Mouse (Mus musculus): ENCODE data around the gene Wdr54. TPM values are rescaled to one million over a fixed set of nuclear protein-coding genes. Genes with fewer than 3 reads are reported as not detected.

Gene Wdr54
- polyA plus RNA-seq, 1 experiment from 2014 or later = 25.7 TPM

GRCm38 (mm10) chr6:83151721-83152120 lies 4.5 kb downstream of the Wdr54 start:
- 0 out of 2 replicates have a peak, but pooled peaks cover 7% of the 10 kb centered on the region for H3K4me1 ChIP-seq (ENCODE audit: control insufficient read depth, insufficient read depth, low read length)
- WGBS = 37% methylated on average over 8 of the region's 8 CpGs

GRCm38 (mm10) chr6:83147280-83147679 lies 8.9 kb downstream of the Wdr54 start:
- peaks cover 3% of the 10 kb centered on the region for H3K4me1 ChIP-seq (ENCODE audit: control insufficient read depth, insufficient read depth, low read length)
- WGBS = 54% methylated on average over 7 of the region's 7 CpGs
- no peaks in the 10 kb centered on the region for H3K9me3 ChIP-seq (ENCODE audit: control insufficient read depth, low read length)
- no peak overlapping the region for H3K4me2 ChIP-seq (ENCODE audit: low read depth, low read length)
- no peak overlapping the region for H3K27ac ChIP-seq (ENCODE audit: low read depth, low read length)
- no peak for ATAC-seq (ENCODE audit: low read depth)
- H3K27me3 ChIP-seq (ENCODE audit: control insufficient read depth, insufficient read depth, low read length) = no peaks in the 10 kb centered on the region
- no peak overlapping the region for H3K9ac ChIP-seq (replicated peaks; ENCODE audit: low read depth, low read length)
- H3K4me3 ChIP-seq (ENCODE audit: low read depth, low read length) = no peak overlapping the region
- H3K36me3 ChIP-seq (ENCODE audit: control insufficient read depth, insufficient read depth, low read length) = no peaks in the 10 kb centered on the region

More at GRCm38 (mm10) chr6:83151721-83152120, 4.5 kb downstream of the Wdr54 start:
- no peak overlapping the region for H3K27ac ChIP-seq (ENCODE audit: low read depth, low read length)
- H3K4me3 ChIP-seq (ENCODE audit: low read depth, low read length) = no peak overlapping the region
- H3K36me3 ChIP-seq (ENCODE audit: control insufficient read depth, insufficient read depth, low read length) = peaks cover 3% of the 10 kb centered on the region; the same call in 1 of the 2 replicates
- H3K9me3 ChIP-seq (ENCODE audit: control insufficient read depth, low read length) = no peaks in the 10 kb centered on the region
- no peak overlapping the region for H3K9ac ChIP-seq (replicated peaks; ENCODE audit: low read depth, low read length)
- H3K4me2 ChIP-seq (ENCODE audit: low read depth, low read length) = no peak overlapping the region
- no peak for ATAC-seq (ENCODE audit: low read depth)
- H3K27me3 ChIP-seq (ENCODE audit: control insufficient read depth, insufficient read depth, low read length) = no peaks in the 10 kb centered on the region

GRCm38 (mm10) chr6:83145805-83146204 lies 10.4 kb downstream of the Wdr54 start:
- no peaks in the 10 kb centered on the region for H3K27me3 ChIP-seq (ENCODE audit: control insufficient read depth, insufficient read depth, low read length)
- H3K27ac ChIP-seq (ENCODE audit: low read depth, low read length) = no peak overlapping the region
- ATAC-seq (ENCODE audit: low read depth) = no peak
- no peak overlapping the region for H3K4me3 ChIP-seq (ENCODE audit: low read depth, low read length)
- WGBS = 72% methylated on average over 9 of the region's 9 CpGs
- no peaks in the 10 kb centered on the region for H3K36me3 ChIP-seq (ENCODE audit: control insufficient read depth, insufficient read depth, low read length)
- no peak overlapping the region for H3K4me2 ChIP-seq (ENCODE audit: low read depth, low read length)
- H3K9ac ChIP-seq (replicated peaks; ENCODE audit: low read depth, low read length) = no peak overlapping the region
- H3K9me3 ChIP-seq (ENCODE audit: control insufficient read depth, low read length) = no peaks in the 10 kb centered on the region
- peaks cover 9% of the 10 kb centered on the region for H3K4me1 ChIP-seq (ENCODE audit: control insufficient read depth, insufficient read depth, low read length)

DNA sequence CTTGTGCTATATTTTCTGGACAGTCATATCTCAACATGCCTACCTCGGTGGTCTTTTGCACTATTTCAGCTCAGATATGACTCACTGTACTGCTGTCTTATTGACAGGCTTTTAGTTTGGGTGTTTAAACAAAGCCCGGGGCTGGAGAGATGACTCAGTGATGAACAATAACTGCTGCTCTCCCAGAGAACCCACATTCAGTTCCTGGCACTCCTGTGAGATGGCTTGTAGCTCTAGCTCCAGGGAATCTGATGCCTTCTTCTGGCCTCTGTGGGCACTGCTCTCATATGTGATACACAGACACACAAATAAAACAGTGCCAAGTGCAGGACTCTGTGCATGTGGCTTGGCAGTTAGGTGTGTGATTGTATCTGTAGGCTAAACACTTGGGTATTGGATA lies 11.0 kb downstream of the Wdr54 start:
- no peak for ATAC-seq (ENCODE audit: low read depth)
- WGBS = 78% methylated on average over 2 of the region's 2 CpGs
- H3K27me3 ChIP-seq (ENCODE audit: control insufficient read depth, insufficient read depth, low read length) = no peaks in the 10 kb centered on the region
- no peak overlapping the region for H3K4me3 ChIP-seq (ENCODE audit: low read depth, low read length)
- H3K9ac ChIP-seq (replicated peaks; ENCODE audit: low read depth, low read length) = no peak overlapping the region
- no peak overlapping the region for H3K4me2 ChIP-seq (ENCODE audit: low read depth, low read length)
- no peaks in the 10 kb centered on the region for H3K9me3 ChIP-seq (ENCODE audit: control insufficient read depth, low read length)
- H3K36me3 ChIP-seq (ENCODE audit: control insufficient read depth, insufficient read depth, low read length) = no peaks in the 10 kb centered on the region
- peaks cover 9% of the 10 kb centered on the region for H3K4me1 ChIP-seq (ENCODE audit: control insufficient read depth, insufficient read depth, low read length)
- no peak overlapping the region for H3K27ac ChIP-seq (ENCODE audit: low read depth, low read length)

- Histone ChIP-seq H3K9me3 (ENCODE audit: control insufficient read depth, low read length) (no peaks in the 10 kb centered on the region), H3K4me3 (ENCODE audit: low read depth, low read length) (no peak overlapping the region), H3K36me3 (ENCODE audit: control insufficient read depth, insufficient read depth, low read length) (no peaks in the 10 kb centered on the region), H3K9ac (replicated peaks; ENCODE audit: low read depth, low read length) (no peak overlapping the region), H3K27me3 (ENCODE audit: control insufficient read depth, insufficient read depth, low read length) (no peaks in the 10 kb centered on the region), H3K27ac (ENCODE audit: low read depth, low read length) (no peak overlapping the region), H3K4me2 (ENCODE audit: low read depth, low read length) (peak overlapping the region; percentile 78; the same call in 1 of the 2 replicates), H3K4me1 (ENCODE audit: control insufficient read depth, insufficient read depth, low read length) (peaks cover 9% of the 10 kb centered on the region)
- peak; percentile 39; the same call in 1 of the 2 replicates for ATAC-seq (ENCODE audit: low read depth)
- WGBS = 39% methylated on average over 11 of the region's 11 CpGs
These were observed 13.3 kb downstream of the Wdr54 start for GRCm38 (mm10) chr6:83142886-83143285.

DNA sequence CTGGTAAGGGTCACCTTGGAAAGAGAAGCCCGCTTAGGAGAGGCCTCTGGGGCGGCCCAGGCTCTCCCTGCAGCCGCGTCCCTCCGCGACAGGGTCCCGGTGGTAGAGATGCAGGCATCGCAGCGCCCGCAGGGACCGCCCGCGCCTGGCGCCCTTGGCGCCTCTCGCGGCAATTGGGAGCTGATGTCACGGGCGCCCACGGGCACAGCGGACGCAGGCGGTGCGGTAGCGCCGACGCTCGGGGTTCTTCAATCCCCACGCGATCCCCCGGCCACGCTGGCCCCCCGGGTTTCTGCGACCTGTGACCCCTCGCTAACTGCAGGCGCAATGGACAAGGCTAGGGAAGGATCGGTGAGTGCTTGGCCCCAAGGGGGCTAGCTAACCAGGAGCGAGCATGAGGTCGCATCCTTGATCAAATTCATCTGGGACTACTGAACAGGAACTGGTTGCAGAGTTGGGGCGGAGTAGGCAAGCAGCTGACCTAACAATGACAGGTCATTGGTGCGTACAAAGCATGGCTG lies 13.9 kb downstream of the Wdr54 start:
- peak overlapping the region; percentile 78 for H3K4me2 ChIP-seq (ENCODE audit: low read depth, low read length)
- peak overlapping the region; percentile 55 for H3K9ac ChIP-seq (replicated peaks; ENCODE audit: low read depth, low read length)
- no peaks in the 10 kb centered on the region for H3K27me3 ChIP-seq (ENCODE audit: control insufficient read depth, insufficient read depth, low read length)
- H3K4me3 ChIP-seq (ENCODE audit: low read depth, low read length) = peak overlapping the region; percentile 33
- WGBS = 5% methylated on average over 41 of the region's 41 CpGs
- ATAC-seq (ENCODE audit: low read depth) = 0 out of 2 replicates have a peak, but pooled peaks have one; percentile 7
- 0 out of 2 replicates have a peak overlapping the region, but pooled peaks have one; percentile 28 for H3K27ac ChIP-seq (ENCODE audit: low read depth, low read length)
- H3K36me3 ChIP-seq (ENCODE audit: control insufficient read depth, insufficient read depth, low read length) = no peaks in the 10 kb centered on the region
- H3K4me1 ChIP-seq (ENCODE audit: control insufficient read depth, insufficient read depth, low read length) = peaks cover 9% of the 10 kb centered on the region
- no peaks in the 10 kb centered on the region for H3K9me3 ChIP-seq (ENCODE audit: control insufficient read depth, low read length)

GRCm38 (mm10) chr6:83141636-83142035 lies 14.6 kb downstream of the Wdr54 start:
- peaks cover 9% of the 10 kb centered on the region for H3K4me1 ChIP-seq (ENCODE audit: control insufficient read depth, insufficient read depth, low read length)
- H3K36me3 ChIP-seq (ENCODE audit: control insufficient read depth, insufficient read depth, low read length) = no peaks in the 10 kb centered on the region
- peak overlapping the region; percentile 33; the same call in 1 of the 2 replicates for H3K4me3 ChIP-seq (ENCODE audit: low read depth, low read length)
- ATAC-seq (ENCODE audit: low read depth) = no peak
- H3K9ac ChIP-seq (replicated peaks; ENCODE audit: low read depth, low read length) = no peak overlapping the region
- H3K27ac ChIP-seq (ENCODE audit: low read depth, low read length) = no peak overlapping the region
- no peaks in the 10 kb centered on the region for H3K27me3 ChIP-seq (ENCODE audit: control insufficient read depth, insufficient read depth, low read length)
- H3K9me3 ChIP-seq (ENCODE audit: control insufficient read depth, low read length) = no peaks in the 10 kb centered on the region
- peak overlapping the region; percentile 78 for H3K4me2 ChIP-seq (ENCODE audit: low read depth, low read length)
- WGBS = 46% methylated on average over 4 of the region's 4 CpGs

DNA sequence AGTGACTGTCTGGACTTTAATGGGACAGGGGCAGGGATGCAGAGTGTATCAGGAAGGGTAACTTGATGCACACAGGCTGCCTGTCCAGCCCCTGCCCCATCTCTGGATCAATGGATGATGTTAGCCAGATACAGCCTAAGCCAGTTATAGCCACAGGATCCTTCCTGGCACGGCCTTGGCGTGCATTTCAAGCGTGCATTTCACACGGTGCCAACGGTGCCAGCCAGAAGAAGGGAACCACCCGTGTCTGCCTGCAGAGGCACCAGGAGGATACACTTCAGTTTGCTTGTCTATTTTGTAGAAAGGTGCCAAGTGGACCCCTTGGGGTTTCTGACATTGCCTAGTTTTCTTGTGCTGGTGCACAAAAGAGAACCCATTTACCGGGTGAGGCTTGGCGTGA lies 16.2 kb downstream of the Wdr54 start:
- no peak overlapping the region for H3K4me3 ChIP-seq (ENCODE audit: low read depth, low read length)
- no peaks in the 10 kb centered on the region for H3K36me3 ChIP-seq (ENCODE audit: control insufficient read depth, insufficient read depth, low read length)
- no peak for ATAC-seq (ENCODE audit: low read depth)

DNA sequence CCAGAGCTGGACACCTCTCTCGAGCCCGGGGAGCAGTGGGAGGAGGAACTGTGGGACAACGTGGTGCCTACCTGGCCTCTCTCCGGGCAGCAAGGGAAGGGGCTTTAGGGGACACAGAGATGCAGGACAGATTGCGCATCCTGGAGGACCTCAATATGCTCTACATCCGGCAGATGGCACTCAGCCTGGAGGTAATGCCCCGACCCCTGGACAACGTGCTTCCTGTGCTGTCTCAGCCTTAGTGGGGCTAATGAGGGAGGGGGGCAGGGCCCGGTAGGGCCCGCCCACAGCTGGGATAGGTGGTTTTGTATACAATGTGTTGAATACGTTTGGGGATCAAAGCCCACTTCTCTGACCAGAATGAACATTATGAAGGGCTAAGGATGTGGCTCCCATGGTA lies 18.1 kb downstream of the Wdr54 start:
- Histone ChIP-seq H3K27me3 (ENCODE audit: control insufficient read depth, insufficient read depth, low read length) (no peaks in the 10 kb centered on the region), H3K9ac (replicated peaks; ENCODE audit: low read depth, low read length) (0 out of 2 replicates have a peak overlapping the region, but pooled peaks have one; percentile 58), H3K27ac (ENCODE audit: low read depth, low read length) (peak overlapping the region; percentile 24; the same call in 1 of the 2 replicates), H3K9me3 (ENCODE audit: control insufficient read depth, low read length) (no peaks in the 10 kb centered on the region), H3K36me3 (ENCODE audit: control insufficient read depth, insufficient read depth, low read length) (no peaks in the 10 kb centered on the region), H3K4me1 (ENCODE audit: control insufficient read depth, insufficient read depth, low read length) (peaks cover 14% of the 10 kb centered on the region), H3K4me2 (ENCODE audit: low read depth, low read length) (peak overlapping the region; percentile 50), H3K4me3 (ENCODE audit: low read depth, low read length) (peak overlapping the region; percentile 29)
- WGBS = 3% methylated on average over 11 of the region's 11 CpGs
- peak; percentile 16; the same call in 1 of the 2 replicates for ATAC-seq (ENCODE audit: low read depth)

More for the DNA sequence above, 16.2 kb downstream of the Wdr54 start:
- Histone ChIP-seq H3K27ac (ENCODE audit: low read depth, low read length) (no peak overlapping the region), H3K9ac (replicated peaks; ENCODE audit: low read depth, low read length) (no peak overlapping the region), H3K4me1 (ENCODE audit: control insufficient read depth, insufficient read depth, low read length) (peaks cover 14% of the 10 kb centered on the region), H3K27me3 (ENCODE audit: control insufficient read depth, insufficient read depth, low read length) (no peaks in the 10 kb centered on the region), H3K4me2 (ENCODE audit: low read depth, low read length) (no peak overlapping the region), H3K9me3 (ENCODE audit: control insufficient read depth, low read length) (no peaks in the 10 kb centered on the region)
- WGBS = 84% methylated on average over 8 of the region's 8 CpGs
